Mouse (Mus musculus): ENCODE results near the gene Madcam1. TPM values are rescaled to one million over a fixed set of nuclear protein-coding genes. Genes with fewer than 3 reads are reported as not detected.

Gene Madcam1
- 0.54 TPM for polyA plus RNA-seq (2017; shearing (Covaris generic))

DNA sequence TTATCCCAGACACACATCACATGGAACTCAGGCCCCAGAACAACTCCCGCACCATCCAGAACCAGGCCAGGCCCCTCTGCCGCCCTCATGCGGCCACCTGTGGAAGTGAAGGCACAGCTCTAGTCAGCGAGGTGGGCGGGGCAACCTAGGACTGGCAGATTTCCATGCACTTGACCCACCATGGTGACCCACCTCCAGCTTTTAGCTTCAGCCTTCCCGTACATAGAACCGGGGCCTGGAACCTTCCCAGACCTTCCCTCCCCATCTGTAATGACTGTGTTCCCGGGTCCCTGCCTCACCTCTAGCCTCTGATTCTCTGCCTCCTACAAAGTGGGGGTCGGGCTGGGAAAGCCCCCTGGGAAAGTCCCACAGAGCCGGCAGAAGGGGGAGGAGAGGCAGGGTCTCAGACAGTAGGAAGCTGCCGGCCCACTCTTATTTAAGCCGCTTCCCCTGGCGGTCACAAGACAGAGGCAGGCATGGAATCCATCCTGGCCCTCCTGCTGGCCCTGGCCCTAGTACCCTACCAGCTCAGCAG lies at the start of gene Madcam1:
Gene Madcam1, plus strand, starts transcription at position 429 of the 535 bp plus-strand sequence.

DNA sequence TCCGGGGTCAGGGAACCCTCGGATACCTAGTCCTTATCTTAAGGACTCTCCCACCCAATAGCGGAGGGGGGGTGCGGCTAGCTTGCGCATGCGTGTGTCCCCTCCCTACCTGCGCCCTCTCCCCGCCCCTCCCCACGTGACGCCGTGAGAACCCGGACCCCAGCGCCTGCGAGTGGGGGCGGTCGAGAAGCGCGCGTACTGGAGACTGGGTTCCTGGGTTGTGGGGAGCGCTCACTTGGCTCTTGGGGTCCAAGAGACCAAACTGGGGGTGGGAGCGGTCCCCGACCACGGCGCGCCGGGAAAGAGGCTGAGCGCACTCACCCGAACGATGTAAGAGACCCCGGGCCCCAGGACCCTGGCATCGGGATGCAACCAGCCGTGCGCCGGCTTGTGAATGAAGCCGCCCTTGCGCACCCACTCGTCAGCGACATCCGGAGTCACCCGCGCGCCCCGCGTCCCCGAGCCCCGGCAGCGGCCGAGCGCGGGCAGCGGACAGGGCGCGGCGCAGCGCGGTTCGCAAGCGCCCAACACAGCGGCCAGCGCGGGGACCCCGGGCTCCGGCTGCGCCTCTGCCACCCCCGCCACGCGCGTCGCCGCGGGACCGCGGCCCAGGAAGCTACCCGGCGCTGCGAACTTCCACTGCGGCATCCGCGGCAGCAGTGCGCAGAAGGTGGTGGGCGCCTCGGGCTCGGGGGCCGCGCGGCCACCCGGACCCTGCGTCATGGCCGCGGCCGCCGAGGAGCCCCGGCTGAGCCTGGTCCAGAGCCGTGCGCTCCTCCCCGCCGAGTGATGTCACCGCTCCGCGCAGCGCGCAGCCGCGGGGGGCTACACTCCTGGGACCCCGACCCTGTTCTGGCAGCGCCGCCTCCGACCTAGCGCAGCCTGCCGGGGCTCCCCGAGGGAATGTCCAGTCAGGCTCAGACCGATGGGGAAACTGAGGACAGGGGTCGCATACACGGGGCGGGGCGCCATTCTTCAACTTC lies 26.9 kb upstream of the Madcam1 start, which contains the start of gene Shc2:
Gene Shc2, minus strand, starts transcription at position 791 of the 983 bp plus-strand sequence.

DNA sequence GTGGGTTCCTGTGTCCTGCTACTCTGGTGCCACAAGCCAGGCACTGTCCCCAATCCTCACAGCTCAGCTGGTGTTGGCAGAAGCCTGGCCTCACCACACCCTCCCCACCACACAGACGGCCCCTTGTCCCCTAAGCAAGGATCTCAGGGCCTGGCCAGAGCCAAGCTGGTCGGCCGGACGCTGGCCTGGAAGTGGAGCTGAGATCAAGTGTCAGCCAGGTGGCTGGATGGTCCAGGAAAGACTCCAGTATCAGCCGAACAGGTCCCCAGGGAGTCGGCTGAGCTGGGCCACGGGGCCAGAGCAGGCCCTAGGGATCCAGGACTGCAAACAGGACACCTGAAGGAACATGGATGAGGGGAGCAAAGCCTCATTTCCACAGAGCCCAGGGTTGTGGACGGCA lies 18.6 kb upstream of the Madcam1 start, which contains the start of gene Odf3l2:
Gene Odf3l2, minus strand, starts transcription at position 28 of the 400 bp plus-strand sequence.

DNA sequence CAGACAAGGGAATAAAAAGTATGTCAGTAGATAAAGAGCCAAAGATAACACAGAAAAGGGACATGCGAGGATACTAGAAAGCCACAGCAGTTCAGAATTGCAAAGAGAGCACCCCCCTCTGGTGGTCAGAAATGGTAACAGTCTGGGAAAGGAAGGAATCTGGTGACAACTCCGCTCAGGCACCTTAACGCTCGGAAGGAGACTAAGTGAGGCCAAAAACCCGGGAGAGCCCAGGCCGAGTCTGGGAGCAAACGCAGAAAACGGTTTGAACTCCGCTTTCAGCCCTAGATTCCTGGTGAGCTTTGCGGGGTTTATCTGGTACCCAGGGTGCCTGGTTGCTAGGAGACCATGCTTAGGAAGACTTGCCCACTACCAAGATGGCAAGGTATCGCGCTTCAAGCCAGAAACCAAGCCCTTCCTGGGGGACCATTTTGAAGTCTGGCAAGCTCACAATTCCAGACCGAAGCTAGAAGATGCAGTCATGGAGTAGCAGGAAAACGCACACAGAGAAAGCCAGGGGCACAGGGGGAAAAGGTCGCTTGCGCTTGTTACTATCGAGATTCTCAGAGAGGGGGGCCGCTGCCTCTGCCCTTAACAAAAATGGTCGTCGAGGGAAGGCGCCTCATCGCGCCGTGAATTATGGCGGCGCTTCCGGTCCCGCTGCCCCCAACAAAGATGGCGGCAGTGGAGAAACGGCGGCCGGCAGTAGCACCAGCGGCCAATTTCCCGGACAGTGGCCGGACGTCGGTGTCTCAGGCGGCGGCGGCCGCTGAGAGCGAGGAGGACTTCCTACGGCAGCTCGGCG lies 4.6 kb downstream of the Madcam1 start, which contains the start of gene Tpgs1:
Gene Tpgs1, plus strand, starts transcription at position 599 of the 805 bp plus-strand sequence.

DNA sequence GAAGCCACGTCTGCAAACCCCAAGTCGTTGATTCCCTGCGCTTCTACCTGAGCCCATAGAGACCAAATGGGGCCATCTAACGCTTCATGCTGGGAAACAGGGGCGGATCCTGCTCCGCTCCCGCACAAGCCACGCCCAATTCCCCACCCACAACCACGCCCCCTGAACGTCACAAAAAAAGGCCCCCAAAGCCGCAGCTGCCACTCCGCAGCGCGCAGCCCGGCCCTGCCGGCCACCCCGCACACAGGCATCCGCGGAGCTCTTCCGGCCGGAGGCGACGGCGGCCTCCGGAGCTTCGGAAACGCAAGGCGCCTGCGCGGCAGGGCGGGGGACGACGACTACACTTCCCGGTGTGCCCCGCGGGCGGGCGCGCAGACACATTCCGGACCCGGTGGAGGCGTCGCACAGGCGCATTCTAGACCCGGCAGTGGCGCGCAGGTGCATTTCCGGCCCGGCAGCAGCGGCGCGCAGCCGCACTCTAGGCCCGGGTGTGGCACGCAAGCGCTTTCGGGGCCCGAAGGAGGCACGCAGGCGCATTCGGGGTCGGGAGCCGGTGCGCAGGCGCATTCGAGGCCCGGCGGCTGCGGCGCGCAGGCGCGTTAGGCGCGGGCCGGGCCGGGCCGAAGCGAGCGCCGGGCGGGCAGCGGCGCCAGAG lies 17.4 kb downstream of the Madcam1 start, which contains the start of gene Cdc34:
Gene Cdc34, plus strand, starts transcription at position 605 of the 655 bp plus-strand sequence.

DNA sequence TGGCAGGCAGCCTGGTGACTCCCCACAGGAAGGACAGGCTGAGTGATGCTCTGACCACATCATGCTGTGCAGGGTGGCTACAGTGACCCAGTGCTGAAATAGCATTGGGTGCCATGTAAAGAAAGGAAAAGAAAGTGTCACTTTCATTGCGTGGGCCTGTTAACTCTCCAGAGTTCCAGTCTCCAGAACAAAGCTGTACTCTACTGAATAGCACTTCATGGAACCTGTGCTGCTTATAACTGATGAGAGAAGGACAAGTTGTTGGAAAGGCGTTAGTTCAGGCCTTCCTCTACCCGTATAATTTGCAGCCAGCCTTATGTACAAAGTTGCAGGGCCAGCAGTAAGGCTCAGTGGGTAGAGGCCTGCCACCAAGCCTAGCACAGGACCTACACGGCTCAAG lies 24.4 kb downstream of the Madcam1 start, which contains the start of gene Gzmm:
Gene Gzmm, plus strand, starts transcription at position 301 of the 400 bp plus-strand sequence.

DNA sequence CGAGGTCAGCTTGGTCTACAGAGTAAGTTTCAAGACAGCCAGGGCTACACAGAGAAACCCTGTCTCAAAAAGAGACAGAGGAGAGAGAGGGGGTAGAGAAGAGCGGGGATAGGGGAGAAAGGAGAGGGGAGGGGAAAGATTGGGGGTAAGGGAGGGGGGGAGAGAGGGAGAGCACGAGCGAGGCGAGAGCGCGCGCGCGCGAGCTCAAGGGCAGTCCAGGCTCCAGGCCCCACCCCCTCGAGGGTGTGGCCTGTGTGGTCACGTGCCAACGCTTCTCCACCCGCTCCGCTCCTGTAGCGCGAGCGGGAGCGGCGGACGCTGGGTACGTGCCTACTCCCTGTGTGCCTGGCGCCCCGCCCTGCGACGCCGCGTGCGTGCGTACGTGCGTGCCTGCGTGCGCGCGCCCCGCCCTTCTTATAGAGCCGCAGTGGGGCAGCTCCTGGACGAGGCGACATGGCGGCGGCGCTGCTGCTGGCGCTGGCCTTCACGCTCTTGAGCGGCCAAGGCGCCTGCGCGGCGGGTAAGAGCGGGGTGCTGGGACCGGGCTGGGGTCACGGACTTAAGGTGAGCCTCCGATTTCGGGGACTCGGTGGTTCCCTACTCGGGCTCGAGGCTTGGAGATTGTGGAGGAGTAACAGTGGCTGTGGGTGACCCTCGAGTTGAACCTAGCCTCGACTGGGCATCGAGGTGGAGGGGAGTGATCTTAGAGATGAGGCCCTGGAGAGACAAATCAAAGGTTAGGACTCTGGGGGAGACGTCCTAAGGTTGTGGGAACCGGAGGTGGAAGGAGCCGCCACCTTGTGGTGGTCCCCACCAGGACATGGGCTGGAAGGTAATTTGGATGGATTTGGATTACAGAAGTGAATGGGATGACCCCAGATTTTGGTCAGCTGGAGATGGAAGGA lies 40.0 kb downstream of the Madcam1 start, which contains the start of gene Bsg:
Gene Bsg, plus strand, starts transcription at position 427 of the 905 bp plus-strand sequence.

DNA sequence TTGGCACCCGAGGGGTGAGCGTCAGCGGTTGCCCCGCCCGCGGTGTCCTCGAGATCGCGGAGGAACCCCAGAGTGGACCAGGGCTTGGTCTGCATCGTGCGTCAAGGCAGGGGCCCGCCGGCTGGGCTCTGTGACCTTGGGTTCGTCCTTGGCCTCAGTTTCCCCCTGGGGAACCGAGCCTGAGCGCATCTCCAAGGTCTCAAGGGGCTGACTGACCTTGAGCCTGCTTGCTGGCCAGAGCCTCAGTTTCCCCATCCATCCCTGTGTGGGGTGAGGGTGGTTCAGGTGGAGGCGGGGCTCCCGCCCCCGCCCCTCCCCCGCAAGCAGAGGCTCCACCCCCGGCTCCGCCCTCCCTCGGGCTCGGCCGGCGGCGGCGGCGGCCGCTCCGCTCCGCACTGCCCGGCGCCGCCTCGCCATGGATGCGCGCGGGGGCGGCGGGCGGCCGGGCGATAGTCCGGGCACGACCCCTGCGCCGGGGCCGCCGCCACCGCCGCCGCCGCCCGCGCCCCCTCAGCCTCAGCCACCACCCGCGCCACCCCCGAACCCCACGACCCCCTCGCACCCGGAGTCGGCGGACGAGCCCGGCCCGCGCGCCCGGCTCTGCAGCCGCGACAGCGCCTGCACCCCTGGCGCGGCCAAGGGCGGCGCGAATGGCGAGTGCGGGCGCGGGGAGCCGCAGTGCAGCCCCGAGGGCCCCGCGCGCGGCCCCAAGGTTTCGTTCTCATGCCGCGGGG lies 52.1 kb downstream of the Madcam1 start, which contains the start of gene Hcn2:
Gene Hcn2, plus strand, starts transcription at position 381 of the 734 bp plus-strand sequence.

Other genes starting within 250 kb of the Madcam1 start
- 0.10 TPM for gene Vmn2r83, start 195.8 kb upstream of the Madcam1 start, polyA plus RNA-seq (2017; shearing (Covaris generic))
- gene Plpp2, start 130.8 kb upstream of the Madcam1 start, polyA plus RNA-seq (2017; shearing (Covaris generic)): 3.7 TPM
- gene Mier2, start 109.4 kb upstream of the Madcam1 start, polyA plus RNA-seq (2017; shearing (Covaris generic)): 38.1 TPM
- gene Theg, start 77.2 kb upstream of the Madcam1 start, polyA plus RNA-seq (2017; shearing (Covaris generic)): 0.35 TPM
- gene C2cd4c, start 50.5 kb upstream of the Madcam1 start, polyA plus RNA-seq (2017; shearing (Covaris generic)): not detected
- gene Shc2, start 26.6 kb upstream of the Madcam1 start, polyA plus RNA-seq (2017; shearing (Covaris generic)): 0.17 TPM
- not detected for gene Odf3l2, start 18.8 kb upstream of the Madcam1 start, polyA plus RNA-seq (2017; shearing (Covaris generic))
- gene Tpgs1, start 4.8 kb downstream of the Madcam1 start, polyA plus RNA-seq (2017; shearing (Covaris generic)): 26.2 TPM
- 78.4 TPM for gene Cdc34, start 17.6 kb downstream of the Madcam1 start, polyA plus RNA-seq (2017; shearing (Covaris generic))
- 8.2 TPM for gene Gzmm, start 24.5 kb downstream of the Madcam1 start, polyA plus RNA-seq (2017; shearing (Covaris generic))
- gene Bsg, start 39.9 kb downstream of the Madcam1 start, polyA plus RNA-seq (2017; shearing (Covaris generic)): 207 TPM
- gene Hcn2, start 52.1 kb downstream of the Madcam1 start, polyA plus RNA-seq (2017; shearing (Covaris generic)): not detected
- 31.9 TPM for gene Polrmt, start 82.0 kb downstream of the Madcam1 start, polyA plus RNA-seq (2017; shearing (Covaris generic))
- not detected for gene Fgf22, start 90.5 kb downstream of the Madcam1 start, polyA plus RNA-seq (2017; shearing (Covaris generic))
- 41.8 TPM for gene Rnf126, start 102.4 kb downstream of the Madcam1 start, polyA plus RNA-seq (2017; shearing (Covaris generic))
- not detected for gene Fstl3, start 112.7 kb downstream of the Madcam1 start, polyA plus RNA-seq (2017; shearing (Covaris generic))
- gene Prss57, start 126.4 kb downstream of the Madcam1 start, polyA plus RNA-seq (2017; shearing (Covaris generic)): 0.17 TPM
- 4.5 TPM for gene Palm, start 129.0 kb downstream of the Madcam1 start, polyA plus RNA-seq (2017; shearing (Covaris generic))
- gene Misp, start 156.4 kb downstream of the Madcam1 start, polyA plus RNA-seq (2017; shearing (Covaris generic)): 0.44 TPM
- 478 TPM for gene Ptbp1, start 189.9 kb downstream of the Madcam1 start, polyA plus RNA-seq (2017; shearing (Covaris generic))
- gene Prtn3, start 209.9 kb downstream of the Madcam1 start, polyA plus RNA-seq (2017; shearing (Covaris generic)): not detected
- 6.8 TPM for gene Plppr3, start 210.1 kb downstream of the Madcam1 start, polyA plus RNA-seq (2017; shearing (Covaris generic))
- gene Elane, start 221.7 kb downstream of the Madcam1 start, polyA plus RNA-seq (2017; shearing (Covaris generic)): not detected
- not detected for gene Cfd, start 226.3 kb downstream of the Madcam1 start, polyA plus RNA-seq (2017; shearing (Covaris generic))
- 27.3 TPM for gene Med16, start 244.4 kb downstream of the Madcam1 start, polyA plus RNA-seq (2017; shearing (Covaris generic))
- gene Gm26602, start 246.3 kb downstream of the Madcam1 start, polyA plus RNA-seq (2017; shearing (Covaris generic)): 19.6 TPM